Mouse (Mus musculus): ENCODE results near the gene Cdh13. TPM values are rescaled to one million over a fixed set of nuclear protein-coding genes. Genes with fewer than 3 reads are reported as not detected.

Gene Cdh13
- polyA plus RNA-seq, 1 experiment from 2014 or later, result 18.2 TPM

DNA sequence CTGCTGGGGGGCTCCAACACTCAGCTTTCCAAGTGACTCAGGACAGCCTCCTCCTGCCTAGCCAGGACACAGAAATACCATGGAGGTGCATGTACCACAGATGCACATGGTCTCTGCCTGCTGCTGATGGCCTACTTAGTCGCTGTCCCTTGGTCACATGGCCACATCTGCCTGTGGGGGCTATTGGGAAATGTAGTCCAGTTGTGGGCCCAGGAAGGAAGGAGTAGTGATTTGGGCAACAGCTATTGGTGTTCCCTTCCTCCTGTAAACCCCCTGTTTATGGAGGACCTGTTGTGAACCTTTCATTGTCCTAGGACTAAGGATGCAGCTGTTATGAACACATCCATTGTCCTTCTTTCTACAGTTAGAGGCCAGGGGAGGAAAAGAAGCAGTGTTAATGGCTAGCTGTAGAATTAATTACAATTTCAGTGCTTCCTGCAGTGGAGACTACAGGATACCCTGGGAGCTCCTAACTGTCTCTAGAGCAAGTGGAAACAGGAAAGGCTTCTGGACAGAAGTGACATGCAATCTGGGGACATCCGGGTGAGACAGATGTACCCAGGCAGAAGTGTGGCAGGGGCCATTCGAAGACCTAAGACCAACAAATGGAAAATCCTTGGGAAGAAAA is 150.1 kb downstream of the Cdh13 start:
- WGBS, result 87% methylated on average over 3 of the region's 3 CpGs
- H3K9me3 ChIP-seq (ENCODE audit: control insufficient read depth, low read length), result no peaks in the 10 kb centered on the region
- H3K27me3 ChIP-seq (replicated peaks; ENCODE audit: control insufficient read depth, insufficient read depth, low read length), result no peaks in the 10 kb centered on the region
- H3K36me3 ChIP-seq (ENCODE audit: control insufficient read depth, insufficient read depth, low read length), result no peaks in the 10 kb centered on the region
- DNase-seq (ENCODE audit: low spot score) (no peak), ATAC-seq (replicated peaks; ENCODE audit: low FRiP score, low TSS enrichment, low read depth) (no peak)
- H3K4me1 ChIP-seq (replicated peaks; ENCODE audit: control insufficient read depth, insufficient read depth, low read length), result no peaks in the 10 kb centered on the region
- no peak overlapping the region for H3K9ac ChIP-seq (ENCODE audit: low read length)
- no peak overlapping the region for H3K4me2 ChIP-seq (ENCODE audit: low read length)
- no peak overlapping the region for H3K27ac ChIP-seq (ENCODE audit: low read depth)
- H3K4me3 ChIP-seq (ENCODE audit: low read depth, low read length), result no peak overlapping the region

- Histone ChIP-seq H3K4me1 (replicated peaks; ENCODE audit: control insufficient read depth, insufficient read depth, low read length) (no peaks in the 10 kb centered on the region), H3K36me3 (ENCODE audit: control insufficient read depth, insufficient read depth, low read length) (no peaks in the 10 kb centered on the region), H3K9me3 (ENCODE audit: control insufficient read depth, low read length) (no peaks in the 10 kb centered on the region), H3K9ac (ENCODE audit: low read length) (no peak overlapping the region), H3K27me3 (replicated peaks; ENCODE audit: control insufficient read depth, insufficient read depth, low read length) (no peaks in the 10 kb centered on the region), H3K4me3 (ENCODE audit: low read depth, low read length) (no peak overlapping the region), H3K4me2 (ENCODE audit: low read length) (no peak overlapping the region), H3K27ac (ENCODE audit: low read depth) (no peak overlapping the region)
- DNase-seq (ENCODE audit: low spot score) (no peak), ATAC-seq (replicated peaks; ENCODE audit: low FRiP score, low TSS enrichment, low read depth) (no peak)
- 78% methylated on average over 5 of the region's 5 CpGs for WGBS
These were observed 153.2 kb downstream of the Cdh13 start for GRCm38 (mm10) chr8:118436751-118437150.

GRCm38 (mm10) chr8:118437152-118437551 is 153.6 kb downstream of the Cdh13 start:
- DNase-seq (ENCODE audit: low spot score) (no peak), ATAC-seq (replicated peaks; ENCODE audit: low FRiP score, low TSS enrichment, low read depth) (no peak)
- no peaks in the 10 kb centered on the region for H3K9me3 ChIP-seq (ENCODE audit: control insufficient read depth, low read length)
- no peak overlapping the region for H3K4me2 ChIP-seq (ENCODE audit: low read length)
- H3K36me3 ChIP-seq (ENCODE audit: control insufficient read depth, insufficient read depth, low read length), result no peaks in the 10 kb centered on the region
- H3K4me3 ChIP-seq (ENCODE audit: low read depth, low read length), result no peak overlapping the region
- H3K27ac ChIP-seq (ENCODE audit: low read depth), result no peak overlapping the region
- H3K27me3 ChIP-seq (replicated peaks; ENCODE audit: control insufficient read depth, insufficient read depth, low read length), result no peaks in the 10 kb centered on the region
- WGBS, result 85% methylated on average over 10 of the region's 10 CpGs
- H3K9ac ChIP-seq (ENCODE audit: low read length), result no peak overlapping the region
- H3K4me1 ChIP-seq (replicated peaks; ENCODE audit: control insufficient read depth, insufficient read depth, low read length), result no peaks in the 10 kb centered on the region

- ATAC-seq (replicated peaks; ENCODE audit: low FRiP score, low TSS enrichment, low read depth) (no peak), DNase-seq (ENCODE audit: low spot score) (no peak)
- no peak overlapping the region for H3K27ac ChIP-seq (ENCODE audit: low read depth)
- no peaks in the 10 kb centered on the region for H3K4me1 ChIP-seq (replicated peaks; ENCODE audit: control insufficient read depth, insufficient read depth, low read length)
- no peak overlapping the region for H3K9ac ChIP-seq (ENCODE audit: low read length)
- no peaks in the 10 kb centered on the region for H3K36me3 ChIP-seq (ENCODE audit: control insufficient read depth, insufficient read depth, low read length)
- H3K27me3 ChIP-seq (replicated peaks; ENCODE audit: control insufficient read depth, insufficient read depth, low read length), result no peaks in the 10 kb centered on the region
- H3K4me3 ChIP-seq (ENCODE audit: low read depth, low read length), result no peak overlapping the region
- 55% methylated on average over 3 of the region's 3 CpGs for WGBS
- H3K9me3 ChIP-seq (ENCODE audit: control insufficient read depth, low read length), result no peaks in the 10 kb centered on the region
- no peak overlapping the region for H3K4me2 ChIP-seq (ENCODE audit: low read length)
These were observed 154.3 kb downstream of the Cdh13 start for GRCm38 (mm10) chr8:118437874-118438273.

- H3K4me1 ChIP-seq (replicated peaks; ENCODE audit: control insufficient read depth, insufficient read depth, low read length), result no peaks in the 10 kb centered on the region
- H3K36me3 ChIP-seq (ENCODE audit: control insufficient read depth, insufficient read depth, low read length), result no peaks in the 10 kb centered on the region
- no peak overlapping the region for H3K4me3 ChIP-seq (ENCODE audit: low read depth, low read length)
- H3K27me3 ChIP-seq (replicated peaks; ENCODE audit: control insufficient read depth, insufficient read depth, low read length), result no peaks in the 10 kb centered on the region
- no peak overlapping the region for H3K9ac ChIP-seq (ENCODE audit: low read length)
- DNase-seq (ENCODE audit: low spot score), result no peak
- ATAC-seq (replicated peaks; ENCODE audit: low FRiP score, low TSS enrichment, low read depth), result no peak
- 81% methylated on average over 5 of the region's 5 CpGs for WGBS
- no peak overlapping the region for H3K27ac ChIP-seq (ENCODE audit: low read depth)
- no peaks in the 10 kb centered on the region for H3K9me3 ChIP-seq (ENCODE audit: control insufficient read depth, low read length)
- no peak overlapping the region for H3K4me2 ChIP-seq (ENCODE audit: low read length)
These were observed 156.3 kb downstream of the Cdh13 start for GRCm38 (mm10) chr8:118439857-118440256.

DNA sequence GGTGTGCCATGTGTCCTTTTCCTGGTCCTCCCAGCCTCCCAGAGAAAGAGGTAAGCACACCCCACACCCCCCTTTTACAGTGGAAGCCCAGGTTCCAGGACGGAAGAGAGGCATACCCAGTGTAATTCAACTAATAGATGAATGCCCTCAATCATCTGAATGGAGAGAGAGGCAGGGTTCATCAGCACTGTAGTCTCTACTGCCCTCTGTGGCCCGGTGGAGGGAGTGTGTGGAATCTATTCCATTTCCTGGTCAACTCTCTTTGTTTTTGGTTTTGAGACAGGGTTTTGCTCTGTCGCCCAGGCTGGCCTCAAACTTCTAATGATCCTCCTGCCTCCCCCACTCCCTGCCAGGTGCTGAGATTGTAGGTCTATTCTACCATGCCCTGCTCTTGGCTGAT is 159.8 kb downstream of the Cdh13 start:
- no peaks in the 10 kb centered on the region for H3K36me3 ChIP-seq (ENCODE audit: control insufficient read depth, insufficient read depth, low read length)
- no peak overlapping the region for H3K4me3 ChIP-seq (ENCODE audit: low read depth, low read length)
- H3K27ac ChIP-seq (ENCODE audit: low read depth), result no peak overlapping the region
- H3K9ac ChIP-seq (ENCODE audit: low read length), result no peak overlapping the region
- WGBS, result 60% methylated on average over 3 of the region's 3 CpGs
- ATAC-seq (replicated peaks; ENCODE audit: low FRiP score, low TSS enrichment, low read depth) (no peak), DNase-seq (ENCODE audit: low spot score) (no peak)
- no peak overlapping the region for H3K4me2 ChIP-seq (ENCODE audit: low read length)
- H3K4me1 ChIP-seq (replicated peaks; ENCODE audit: control insufficient read depth, insufficient read depth, low read length), result no peaks in the 10 kb centered on the region
- no peaks in the 10 kb centered on the region for H3K27me3 ChIP-seq (replicated peaks; ENCODE audit: control insufficient read depth, insufficient read depth, low read length)
- no peaks in the 10 kb centered on the region for H3K9me3 ChIP-seq (ENCODE audit: control insufficient read depth, low read length)

- no peak overlapping the region for H3K4me3 ChIP-seq (ENCODE audit: low read depth, low read length)
- DNase-seq (ENCODE audit: low spot score) (no peak), ATAC-seq (replicated peaks; ENCODE audit: low FRiP score, low TSS enrichment, low read depth) (no peak)
- H3K27ac ChIP-seq (ENCODE audit: low read depth), result no peak overlapping the region
- H3K36me3 ChIP-seq (ENCODE audit: control insufficient read depth, insufficient read depth, low read length), result no peaks in the 10 kb centered on the region
- H3K4me2 ChIP-seq (ENCODE audit: low read length), result no peak overlapping the region
- H3K9ac ChIP-seq (ENCODE audit: low read length), result no peak overlapping the region
- no peaks in the 10 kb centered on the region for H3K4me1 ChIP-seq (replicated peaks; ENCODE audit: control insufficient read depth, insufficient read depth, low read length)
- 87% methylated on average over 8 of the region's 8 CpGs for WGBS
- no peaks in the 10 kb centered on the region for H3K27me3 ChIP-seq (replicated peaks; ENCODE audit: control insufficient read depth, insufficient read depth, low read length)
- no peaks in the 10 kb centered on the region for H3K9me3 ChIP-seq (ENCODE audit: control insufficient read depth, low read length)
These were observed 161.2 kb downstream of the Cdh13 start for GRCm38 (mm10) chr8:118444651-118445207.

GRCm38 (mm10) chr8:118446516-118446915 is 163.0 kb downstream of the Cdh13 start:
- no peak overlapping the region for H3K9ac ChIP-seq (ENCODE audit: low read length)
- no peaks in the 10 kb centered on the region for H3K36me3 ChIP-seq (ENCODE audit: control insufficient read depth, insufficient read depth, low read length)
- H3K27ac ChIP-seq (ENCODE audit: low read depth), result no peak overlapping the region
- no peak overlapping the region for H3K4me2 ChIP-seq (ENCODE audit: low read length)
- no peak overlapping the region for H3K4me3 ChIP-seq (ENCODE audit: low read depth, low read length)
- H3K4me1 ChIP-seq (replicated peaks; ENCODE audit: control insufficient read depth, insufficient read depth, low read length), result no peaks in the 10 kb centered on the region
- no peaks in the 10 kb centered on the region for H3K9me3 ChIP-seq (ENCODE audit: control insufficient read depth, low read length)
- 76% methylated on average over 9 of the region's 9 CpGs for WGBS
- H3K27me3 ChIP-seq (replicated peaks; ENCODE audit: control insufficient read depth, insufficient read depth, low read length), result no peaks in the 10 kb centered on the region
- no peak for ATAC-seq (replicated peaks; ENCODE audit: low FRiP score, low TSS enrichment, low read depth)
- no peak for DNase-seq (ENCODE audit: low spot score)

GRCm38 (mm10) chr8:118448011-118448410 is 164.5 kb downstream of the Cdh13 start:
- no peak for DNase-seq (ENCODE audit: low spot score)
- 94% methylated on average over 6 of the region's 6 CpGs for WGBS
- Histone ChIP-seq H3K27me3 (replicated peaks; ENCODE audit: control insufficient read depth, insufficient read depth, low read length) (no peaks in the 10 kb centered on the region), H3K36me3 (ENCODE audit: control insufficient read depth, insufficient read depth, low read length) (no peaks in the 10 kb centered on the region), H3K9me3 (ENCODE audit: control insufficient read depth, low read length) (no peaks in the 10 kb centered on the region), H3K9ac (ENCODE audit: low read length) (no peak overlapping the region), H3K4me3 (ENCODE audit: low read depth, low read length) (no peak overlapping the region), H3K4me2 (ENCODE audit: low read length) (no peak overlapping the region), H3K4me1 (replicated peaks; ENCODE audit: control insufficient read depth, insufficient read depth, low read length) (no peaks in the 10 kb centered on the region), H3K27ac (ENCODE audit: low read depth) (no peak overlapping the region)
- ATAC-seq (replicated peaks; ENCODE audit: low FRiP score, low TSS enrichment, low read depth), result no peak

Data from intestine, embryonic 14.5 days (tissue).